In the genomic region with DNA sequence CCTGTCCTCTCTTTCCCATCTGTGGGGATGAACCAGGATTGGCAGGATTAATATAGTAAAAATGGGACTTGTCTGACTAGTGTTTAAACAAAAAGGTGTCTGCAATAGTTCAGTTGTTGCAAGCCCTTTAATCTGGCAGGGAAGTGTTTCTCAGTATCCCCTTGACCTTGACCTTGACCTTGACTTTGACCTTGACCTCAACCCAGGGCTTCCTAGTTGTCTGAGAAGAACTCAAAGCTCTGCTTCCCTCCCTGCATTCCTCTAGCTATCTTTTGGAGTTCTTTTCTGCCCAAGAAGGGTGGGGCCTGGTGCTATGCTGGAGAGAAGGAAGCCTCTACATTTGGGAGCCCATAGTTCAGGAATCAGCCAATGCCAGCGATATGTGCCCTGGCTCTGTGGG, we compare ENCODE assay signal across 20 mouse cellular contexts. TPM values are rescaled to one million over a fixed set of nuclear protein-coding genes. Genes with fewer than 3 reads are reported as not detected.
DNase-seq lines count a peak whose midpoint lies in the region; TF ChIP-seq lines count a peak whose summit lies in the region.
"Had no signal": no experiment of that assay in that cellular context is flagged by ENCODE, and none has a peak within 500 bp of the region (broad histone marks: within the 10 kb centered on the region; RNA-seq: fewer than 3 reads in every experiment).

No protein-coding gene starts in this region.

- H3K27ac ChIP-seq in left cerebral cortex, adult 2 months: peak overlapping the region; percentile 91
- H3K27ac ChIP-seq: embryonic facial prominence, embryonic 10.5 days; embryonic facial prominence, embryonic 12.5 days; forebrain, embryonic 13.5 days; forebrain, embryonic 15.5 days had no signal

- no peak for DNase-seq in left cerebral cortex, adult 2 months (ENCODE audit: extremely low spot score in 1 of 2, low spot score in 2 of 2)
- DNase-seq in left cerebral cortex, postnatal 10 days (ENCODE audit: extremely low spot score in 1 of 2, low spot score in 2 of 2): no peak
- DNase-seq in ES-CJ7 (ENCODE audit: low read depth, low spot score) (peak; percentile 89), R1 (ENCODE audit: low read depth, low spot score) (peak; percentile 88)
- DNase-seq in right cerebral cortex, postnatal 4 days: no peak
- no peak for DNase-seq in right cerebral cortex, adult 18-20 months
- DNase-seq: adrenal gland, adult 8-10 months; adrenal gland, postnatal 14 days; adrenal gland, postnatal 36 days; cerebellum, adult 11-12 months; cerebellum, adult 2 months; cerebellum, adult 9-10 months; cerebellum, postnatal 10 days; cerebellum, postnatal 25 days; forebrain, postnatal 0 days had no signal

- intact Hi-C loops in left cerebral cortex, adult 2 months (cut with DNase I): no loop called here
- intact Hi-C loops in left cerebral cortex, postnatal 10 days (cut with DNase I): no loop called here

- TF ChIP-seq CTCF in left cerebral cortex, adult 2 months (IDR thresholded peaks at IDR 0.05): no peak

- no peak overlapping the region for H3K4me3 ChIP-seq in left cerebral cortex, adult 2 months
- H3K4me3 ChIP-seq: embryonic facial prominence, embryonic 10.5 days; embryonic facial prominence, embryonic 12.5 days; forebrain, embryonic 13.5 days; forebrain, embryonic 15.5 days had no signal

RNA-seq across cellular contexts. Expression of gene Meltf, which starts 23.3 kb away (rescaled TPM):
- total RNA-seq in left cerebral cortex, adult 2 months (2021): under 1 TPM; 0.51 to 0.54 TPM
- under 1 TPM; 0.36 to 0.61 TPM for total RNA-seq in left cerebral cortex, postnatal 10 days (2021)
- total RNA-seq: adrenal gland, adult 18-20 months; adrenal gland, adult 8-10 months; adrenal gland, postnatal 14 days; adrenal gland, postnatal 36 days had no signal

RNA-seq across cellular contexts. Expression of gene Pigz, which starts 31.8 kb away (rescaled TPM):
- 10 to 100 TPM; 20.7 to 20.9 TPM for total RNA-seq in left cerebral cortex, adult 2 months (2021)
- 10 to 100 TPM in 1 of 2 experiments, 1 to 10 TPM in 1; 7.9 to 12.9 TPM for total RNA-seq in left cerebral cortex, postnatal 10 days (2021)

RNA-seq across cellular contexts. Expression of gene 0610012G03Rik, which starts 46.4 kb away (rescaled TPM):
- 10 to 100 TPM; 40.4 to 45.1 TPM for total RNA-seq in left cerebral cortex, adult 2 months (2021)
- total RNA-seq in left cerebral cortex, postnatal 10 days (2021): 10 to 100 TPM; 52.4 to 54.4 TPM

RNA-seq across cellular contexts. Expression of gene Ncbp2, which starts 46.4 kb away (rescaled TPM):
- 10 to 100 TPM; 47.3 to 47.4 TPM for total RNA-seq in left cerebral cortex, adult 2 months (2021)
- 10 to 100 TPM; 44.8 to 45.9 TPM for total RNA-seq in left cerebral cortex, postnatal 10 days (2021)

Comparison
In these comparisons a context has a peak if more than half of its experiments do, and no peak if none do; other contexts are left out.
1. DNase-seq: peak in ES-CJ7 (single experiment) and R1 (single experiment); none in left cerebral cortex, adult 2 months (0 of 2), left cerebral cortex, postnatal 10 days (0 of 2), right cerebral cortex, postnatal 4 days (single experiment) and right cerebral cortex, adult 18-20 months (single experiment).